Mouse (Mus musculus): ENCODE data around the gene Prdm1. TPM values are rescaled to one million over a fixed set of nuclear protein-coding genes. Genes with fewer than 3 reads are reported as not detected.

The Prdm1 gene
- polyA plus RNA-seq (2012; rRNA removed): 3.7 and 8.3 TPM in 2 replicates

DNA sequence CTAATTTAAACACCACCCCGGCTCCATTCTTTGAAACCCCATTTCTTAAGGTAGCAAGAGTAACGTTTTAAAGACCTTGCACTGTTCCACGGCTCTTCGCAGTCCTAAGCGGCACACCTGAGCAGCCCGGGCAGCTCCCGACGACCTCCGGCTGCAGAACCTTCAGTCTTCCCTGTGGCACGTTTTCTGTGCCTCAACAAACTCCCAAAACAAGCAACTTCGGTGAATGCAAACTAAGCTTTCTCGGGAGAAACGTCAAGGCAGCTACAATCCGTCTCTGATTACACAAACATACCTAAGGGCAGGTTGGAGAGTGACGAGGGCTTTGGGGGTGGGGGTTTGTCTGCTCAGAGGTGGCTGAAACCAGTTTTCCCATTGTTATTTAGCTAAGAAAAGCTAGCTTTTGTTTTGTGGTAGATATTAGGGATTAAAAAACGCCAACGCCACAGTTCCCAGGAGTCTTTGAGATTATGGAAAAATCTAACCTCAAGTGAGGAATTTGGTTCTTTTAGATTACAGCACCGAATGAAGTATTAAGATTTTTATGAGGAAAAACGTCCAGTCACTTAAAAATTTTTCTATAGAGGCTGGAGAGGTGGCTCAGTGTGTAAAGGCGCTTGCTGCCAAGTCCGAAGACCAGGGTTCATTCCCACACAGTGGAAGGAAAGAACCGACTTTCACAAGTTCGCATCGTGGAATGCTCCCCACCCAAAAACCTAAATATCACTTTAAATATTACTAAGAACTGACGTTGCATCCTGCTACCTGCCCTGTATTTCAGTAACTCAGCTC is at the start of gene Prdm1:
Prdm1 (minus strand) TSS at position 211 of the 792 bp plus-strand sequence.
- no peak for TF ChIP-seq CTCF (IDR thresholded peaks at IDR 0.05; ENCODE audit: extremely low read depth, insufficient read length, insufficient replicate concordance, low read depth, low read length)
- TF ChIP-seq POLR2A (IDR thresholded peaks at IDR 0.05; ENCODE audit: low read depth, low read length): no peak
- Histone ChIP-seq H3K4me1 (ENCODE audit: control insufficient read depth, insufficient read depth, insufficient read length, low read length) (peaks cover 10% of the 10 kb centered on the region), H3K36me3 (ENCODE audit: control insufficient read depth, insufficient read depth, low read length) (no peaks in the 10 kb centered on the region), H3K4me3 (ENCODE audit: low read depth, low read length) (peak within 1 kb of the TSS; percentile 89), H3K27ac (ENCODE audit: insufficient read depth, low read depth, low read length) (no peak within 1 kb of the TSS), H3K27me3 (ENCODE audit: control insufficient read depth, insufficient read depth, low read length) (peaks cover 26% of the 10 kb centered on the region)
- 16% methylated on average over 25 of the region's 25 CpGs for WGBS

- H3K27me3 ChIP-seq (ENCODE audit: control insufficient read depth, insufficient read depth, low read length): no peaks in the 10 kb centered on the region
- H3K27ac ChIP-seq (ENCODE audit: insufficient read depth, low read depth, low read length): no peak overlapping the region
- H3K36me3 ChIP-seq (ENCODE audit: control insufficient read depth, insufficient read depth, low read length): no peaks in the 10 kb centered on the region
- WGBS: 54% methylated on average over 3 of the region's 3 CpGs
- H3K4me3 ChIP-seq (ENCODE audit: low read depth, low read length): no peak overlapping the region
- H3K4me1 ChIP-seq (ENCODE audit: control insufficient read depth, insufficient read depth, insufficient read length, low read length): no peaks in the 10 kb centered on the region
- TF ChIP-seq CTCF (IDR thresholded peaks at IDR 0.05; ENCODE audit: extremely low read depth, insufficient read length, insufficient replicate concordance, low read depth, low read length) (no peak), POLR2A (IDR thresholded peaks at IDR 0.05; ENCODE audit: low read depth, low read length) (no peak)
Observed at GRCm38 (mm10) chr10:44565971-44566370, 37.7 kb upstream of the Prdm1 start.

- Histone ChIP-seq H3K27ac (ENCODE audit: insufficient read depth, low read depth, low read length) (no peak overlapping the region), H3K36me3 (ENCODE audit: control insufficient read depth, insufficient read depth, low read length) (no peaks in the 10 kb centered on the region), H3K27me3 (ENCODE audit: control insufficient read depth, insufficient read depth, low read length) (no peaks in the 10 kb centered on the region), H3K4me3 (ENCODE audit: low read depth, low read length) (no peak overlapping the region), H3K4me1 (ENCODE audit: control insufficient read depth, insufficient read depth, insufficient read length, low read length) (no peaks in the 10 kb centered on the region)
- WGBS: 80% methylated on average over 2 of the region's 2 CpGs
- TF ChIP-seq POLR2A (IDR thresholded peaks at IDR 0.05; ENCODE audit: low read depth, low read length) (no peak), CTCF (IDR thresholded peaks at IDR 0.05; ENCODE audit: extremely low read depth, insufficient read length, insufficient replicate concordance, low read depth, low read length) (no peak)
Observed at GRCm38 (mm10) chr10:44565109-44565508, 36.8 kb upstream of the Prdm1 start.

GRCm38 (mm10) chr10:44556845-44557244 is 28.5 kb upstream of the Prdm1 start:
- no peaks in the 10 kb centered on the region for H3K27me3 ChIP-seq (ENCODE audit: control insufficient read depth, insufficient read depth, low read length)
- H3K4me1 ChIP-seq (ENCODE audit: control insufficient read depth, insufficient read depth, insufficient read length, low read length): no peaks in the 10 kb centered on the region
- H3K4me3 ChIP-seq (ENCODE audit: low read depth, low read length): no peak overlapping the region
- no peaks in the 10 kb centered on the region for H3K36me3 ChIP-seq (ENCODE audit: control insufficient read depth, insufficient read depth, low read length)
- no peak overlapping the region for H3K27ac ChIP-seq (ENCODE audit: insufficient read depth, low read depth, low read length)
- 85% methylated on average over 4 of the region's 4 CpGs for WGBS
- no peak for TF ChIP-seq POLR2A (IDR thresholded peaks at IDR 0.05; ENCODE audit: low read depth, low read length)
- no peak for TF ChIP-seq CTCF (IDR thresholded peaks at IDR 0.05; ENCODE audit: extremely low read depth, insufficient read length, insufficient replicate concordance, low read depth, low read length)

- Histone ChIP-seq H3K27ac (ENCODE audit: insufficient read depth, low read depth, low read length) (no peak overlapping the region), H3K27me3 (ENCODE audit: control insufficient read depth, insufficient read depth, low read length) (no peaks in the 10 kb centered on the region), H3K4me1 (ENCODE audit: control insufficient read depth, insufficient read depth, insufficient read length, low read length) (no peaks in the 10 kb centered on the region), H3K36me3 (ENCODE audit: control insufficient read depth, insufficient read depth, low read length) (no peaks in the 10 kb centered on the region), H3K4me3 (ENCODE audit: low read depth, low read length) (no peak overlapping the region)
- 73% methylated on average over 2 of the region's 2 CpGs for WGBS
- TF ChIP-seq CTCF (IDR thresholded peaks at IDR 0.05; ENCODE audit: extremely low read depth, insufficient read length, insufficient replicate concordance, low read depth, low read length) (no peak), POLR2A (IDR thresholded peaks at IDR 0.05; ENCODE audit: low read depth, low read length) (no peak)
Observed at GRCm38 (mm10) chr10:44555317-44555716, 27.0 kb upstream of the Prdm1 start.

DNA sequence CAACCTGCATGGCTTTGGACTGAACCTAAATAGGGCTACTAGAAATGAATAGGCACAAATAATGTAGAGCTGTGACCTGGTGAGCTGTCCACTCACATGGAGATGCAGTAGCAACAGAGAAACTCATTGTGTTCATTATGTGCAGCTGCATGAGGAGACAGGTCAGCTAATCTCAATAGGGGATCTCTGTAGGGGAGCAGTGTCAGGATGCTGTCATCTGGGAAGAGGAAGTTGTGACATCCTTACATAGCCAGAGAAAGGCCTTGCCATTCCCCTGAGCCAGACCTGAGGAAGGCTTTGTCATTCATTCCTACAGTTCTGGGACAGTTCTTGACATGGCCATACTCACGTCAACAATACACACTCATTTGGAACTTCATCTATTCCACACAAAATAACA is 25.3 kb upstream of the Prdm1 start:
- no peaks in the 10 kb centered on the region for H3K4me1 ChIP-seq (ENCODE audit: control insufficient read depth, insufficient read depth, insufficient read length, low read length)
- H3K36me3 ChIP-seq (ENCODE audit: control insufficient read depth, insufficient read depth, low read length): no peaks in the 10 kb centered on the region
- H3K4me3 ChIP-seq (ENCODE audit: low read depth, low read length): no peak overlapping the region
- H3K27ac ChIP-seq (ENCODE audit: insufficient read depth, low read depth, low read length): no peak overlapping the region
- TF ChIP-seq CTCF (IDR thresholded peaks at IDR 0.05; ENCODE audit: extremely low read depth, insufficient read length, insufficient replicate concordance, low read depth, low read length): no peak
- no peak for TF ChIP-seq POLR2A (IDR thresholded peaks at IDR 0.05; ENCODE audit: low read depth, low read length)
- WGBS: 95% methylated on average over 1 of the region's 1 CpGs
- H3K27me3 ChIP-seq (ENCODE audit: control insufficient read depth, insufficient read depth, low read length): no peaks in the 10 kb centered on the region

- Histone ChIP-seq H3K4me1 (ENCODE audit: control insufficient read depth, insufficient read depth, insufficient read length, low read length) (0 out of 2 replicates have a peak, but pooled peaks cover 2% of the 10 kb centered on the region), H3K4me3 (ENCODE audit: low read depth, low read length) (peak overlapping the region; percentile 24; the same call in 1 of the 2 replicates), H3K36me3 (ENCODE audit: control insufficient read depth, insufficient read depth, low read length) (no peaks in the 10 kb centered on the region), H3K27me3 (ENCODE audit: control insufficient read depth, insufficient read depth, low read length) (no peaks in the 10 kb centered on the region), H3K27ac (ENCODE audit: insufficient read depth, low read depth, low read length) (no peak overlapping the region)
- 46% methylated on average over 14 of the region's 14 CpGs for WGBS
- no peak for TF ChIP-seq CTCF (IDR thresholded peaks at IDR 0.05; ENCODE audit: extremely low read depth, insufficient read length, insufficient replicate concordance, low read depth, low read length)
- TF ChIP-seq POLR2A (IDR thresholded peaks at IDR 0.05; ENCODE audit: low read depth, low read length): no peak
Observed at GRCm38 (mm10) chr10:44539033-44539578, 10.8 kb upstream of the Prdm1 start.

Data from small intestine, adult 2 months (tissue).